Mouse (Mus musculus) olfactory bulb, adult 2 months (tissue): ENCODE measurements around the gene Tcf7.

ENCODE experiments used
- CTCF ChIP-seq: fragments of 200-500 bp; IDR thresholded peaks from 2 replicates; pipeline ENCODE4 v1.5.1; 2012; ENCODE audit warnings: low read depth, mild to moderate bottlenecking, low read length, moderate library complexity; ENCODE audit not compliant: insufficient read depth
- POLR2A ChIP-seq: fragments of 200-500 bp; IDR thresholded peaks from 2 replicates; pipeline ENCODE4 v1.6.1; 2012; ENCODE audit warnings: mild to moderate bottlenecking, low read depth, low read length, moderate library complexity; ENCODE audit not compliant: insufficient read depth

GRCm38 (mm10) chr11:52223968-52224682, 58.7 kb downstream of the Tcf7 start:
- TF ChIP-seq CTCF = no peak
- no peak for TF ChIP-seq POLR2A
